Mouse (Mus musculus): ENCODE results near the gene Arhgef3.
A peak's percentile ranks its signal among the peaks of the same experiment; 100 is the strongest.
"Not testable (repeated sequence)": the region's sequence is repeated elsewhere in the genome, so short reads cannot be mapped to it uniquely, and the experiment has no call there.

Arhgef3 gene

GRCm38 (mm10) chr14:27199119-27199518 is 84.4 kb downstream of the Arhgef3 start:
- DNase-seq, result no peak

DNA sequence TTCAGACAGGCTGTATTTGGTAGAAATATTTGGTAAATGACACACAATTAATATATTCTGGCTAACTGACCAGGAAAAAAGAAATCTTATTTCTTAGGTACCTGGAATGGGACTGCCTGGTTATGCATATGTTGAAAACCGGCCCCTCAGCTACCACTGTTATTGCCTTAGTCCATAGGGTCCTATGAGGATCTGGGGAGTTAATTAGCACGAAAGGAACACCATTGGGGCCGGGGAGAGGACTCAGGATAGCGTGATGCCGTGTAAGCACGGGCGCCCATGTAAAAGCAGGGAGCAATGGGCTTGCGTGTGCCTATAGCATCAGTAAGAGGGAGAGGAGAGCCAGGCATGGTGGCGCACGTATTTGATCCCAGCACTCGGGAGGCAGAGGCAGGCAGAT is 85.2 kb downstream of the Arhgef3 start:
- no peak for DNase-seq

GRCm38 (mm10) chr14:27200743-27201576 is 86.3 kb downstream of the Arhgef3 start:
- DNase-seq, result no peak

DNA sequence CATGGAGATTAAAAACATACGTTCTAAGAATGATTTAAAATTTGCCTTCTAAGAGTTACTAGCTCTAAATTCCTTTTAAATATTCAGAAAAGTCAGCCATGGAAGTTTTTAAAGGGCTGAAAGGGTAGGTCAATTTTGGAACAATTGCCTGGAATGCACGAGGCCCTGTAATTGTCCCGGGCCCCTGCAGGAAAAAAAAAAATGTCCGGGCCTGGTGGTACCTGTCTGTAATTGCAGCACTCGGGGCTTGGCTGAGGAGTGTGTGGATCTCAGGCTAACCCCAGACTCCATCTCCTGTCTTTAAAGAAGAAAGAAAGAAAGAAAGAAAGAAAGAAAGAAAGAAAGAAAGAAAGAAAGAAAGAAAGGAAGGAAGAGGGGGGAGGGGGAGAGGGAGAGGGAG is 87.1 kb downstream of the Arhgef3 start:
- DNase-seq, result no peak

DNA sequence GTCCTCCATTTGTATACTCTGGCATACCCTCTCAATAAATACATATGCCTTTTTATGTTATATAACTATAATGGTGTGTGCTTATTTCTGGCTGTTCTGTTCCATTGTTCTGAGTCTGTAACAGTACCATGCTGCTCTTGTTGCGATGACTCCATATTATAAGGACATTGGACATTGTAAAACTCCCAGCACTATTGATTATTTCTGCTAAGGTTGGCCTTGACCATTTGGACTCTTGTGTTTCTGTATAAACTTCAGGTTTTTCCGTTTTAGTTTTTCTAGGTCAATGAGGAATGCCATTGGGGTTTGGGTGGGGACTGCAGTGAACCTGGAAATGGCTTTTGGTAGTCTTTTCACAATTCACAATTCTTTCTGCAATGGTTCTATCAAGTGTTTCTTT is 90.0 kb downstream of the Arhgef3 start:
- no peak for DNase-seq

DNA sequence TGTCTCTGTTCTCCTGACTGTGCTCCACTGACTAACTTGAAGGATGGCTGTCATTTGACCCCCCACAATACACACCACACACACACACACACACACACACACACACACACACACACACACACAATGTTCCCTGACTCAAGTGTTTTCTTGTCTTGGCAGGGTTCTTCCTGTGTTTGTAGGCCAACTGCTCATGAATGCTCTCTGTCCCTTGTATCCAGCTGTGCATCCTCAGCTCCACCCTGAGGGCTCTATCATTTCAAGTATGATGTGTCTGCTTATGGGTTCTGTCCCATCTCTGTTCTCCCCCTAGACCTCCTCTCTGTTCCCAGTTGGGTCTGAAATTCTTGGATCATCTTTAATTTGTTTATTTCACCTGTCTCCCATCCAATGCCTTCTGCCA is 91.7 kb downstream of the Arhgef3 start:
- DNase-seq, result no peak

GRCm38 (mm10) chr14:27209542-27209941 is 94.8 kb downstream of the Arhgef3 start:
- DNase-seq, result no peak

DNA sequence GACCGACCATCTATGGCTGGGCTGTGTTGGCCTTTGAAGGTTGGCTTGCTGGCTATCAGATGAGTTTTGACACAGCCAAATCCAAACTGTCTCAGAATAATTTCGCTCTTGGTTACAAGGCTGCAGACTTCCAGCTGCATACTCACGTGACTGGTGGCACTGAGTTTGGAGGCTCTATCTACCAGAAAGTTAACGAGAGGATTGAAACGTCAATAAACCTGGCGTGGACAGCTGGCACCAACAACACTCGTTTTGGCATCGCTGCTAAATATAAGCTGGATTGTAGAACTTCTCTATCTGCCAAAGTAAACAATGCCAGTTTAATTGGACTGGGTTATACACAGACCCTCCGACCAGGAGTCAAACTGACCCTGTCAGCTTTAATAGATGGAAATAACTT is 96.1 kb downstream of the Arhgef3 start:
- not testable (repeated sequence) for DNase-seq

- no peak for DNase-seq
Measured at GRCm38 (mm10) chr14:27211743-27212445, 97.2 kb downstream of the Arhgef3 start.

GRCm38 (mm10) chr14:27214232-27214631 is 99.5 kb downstream of the Arhgef3 start:
- no peak for DNase-seq

DNA sequence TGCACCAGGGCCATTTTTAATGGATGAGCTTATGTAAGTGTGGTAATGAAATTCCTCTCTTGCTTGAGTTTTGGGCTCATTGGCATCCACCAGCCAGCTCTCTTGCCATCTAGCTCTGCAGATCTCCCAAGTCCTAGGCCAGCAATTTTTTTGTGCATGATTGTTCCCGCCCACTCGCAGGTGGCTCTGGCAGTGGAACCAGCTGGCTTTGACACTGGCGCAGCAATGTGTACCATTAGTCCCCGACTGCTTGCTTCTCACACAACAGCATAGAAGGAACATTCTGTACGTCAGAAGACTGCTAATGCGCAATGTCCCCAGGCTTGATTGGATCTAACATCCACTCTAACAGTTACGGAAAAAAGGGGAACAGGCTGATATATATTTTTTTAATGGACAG is 105.0 kb downstream of the Arhgef3 start:
- DNase-seq, result peak; percentile 51

DNA sequence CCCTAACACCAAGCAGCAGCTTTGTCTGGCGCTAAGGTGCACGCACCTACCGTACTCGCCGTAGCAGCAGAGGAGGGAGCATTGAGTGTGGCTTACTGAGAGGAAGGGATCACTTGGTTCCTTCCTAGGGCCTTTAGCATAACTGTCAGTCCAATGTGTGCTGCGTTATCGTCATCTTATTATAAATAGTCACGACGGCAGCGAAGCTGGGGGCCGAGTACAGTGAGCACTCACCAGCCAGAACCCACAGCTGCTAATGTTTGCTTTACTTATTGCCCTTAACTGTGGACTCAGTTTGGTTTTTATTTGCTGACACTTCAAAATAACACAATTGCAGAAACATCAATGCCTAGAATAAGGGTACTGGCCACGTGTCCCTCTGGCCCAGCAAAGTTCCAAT is 105.6 kb downstream of the Arhgef3 start:
- DNase-seq, result no peak

DNA sequence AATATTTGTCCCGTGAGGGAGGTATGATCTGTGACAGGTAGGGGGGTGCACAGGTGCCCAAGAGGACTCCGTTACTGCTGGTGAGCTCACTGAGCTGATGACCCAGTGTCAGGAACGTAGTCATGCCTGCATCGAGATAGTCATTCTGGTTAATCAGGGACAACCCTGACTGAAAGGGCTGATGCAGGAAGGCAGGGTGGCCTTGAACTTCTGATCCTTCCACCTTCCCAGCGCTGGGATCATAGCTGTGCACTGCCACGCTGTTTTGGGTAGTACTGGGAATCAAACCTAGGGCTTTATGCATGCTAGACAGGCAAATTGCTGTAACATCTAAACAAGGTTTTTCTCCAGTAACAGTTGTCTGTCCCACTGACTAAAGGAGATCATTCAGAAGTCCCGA is 109.9 kb downstream of the Arhgef3 start:
- no peak for DNase-seq

- DNase-seq, result no peak
Measured at GRCm38 (mm10) chr14:27226288-27226687, 111.6 kb downstream of the Arhgef3 start.

DNA sequence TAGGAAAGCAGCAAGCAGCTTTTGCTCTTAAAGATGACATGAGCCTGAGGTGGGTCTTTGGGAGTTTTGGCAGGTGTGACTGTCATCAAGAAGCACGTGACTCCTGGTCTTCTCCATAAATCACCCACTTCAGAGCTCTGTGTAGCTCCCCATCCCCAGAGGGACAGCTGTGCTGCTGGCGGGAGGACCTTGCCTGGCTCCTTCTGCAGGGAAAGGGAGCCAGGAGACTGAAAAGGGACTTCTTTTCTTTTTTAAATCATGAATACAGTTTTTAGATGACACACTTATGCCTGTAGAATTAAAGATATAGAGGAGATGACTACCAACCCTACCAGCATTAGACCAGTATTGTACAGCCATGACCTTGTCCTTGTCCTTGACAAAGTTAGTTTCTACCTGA is 113.6 kb downstream of the Arhgef3 start:
- no peak for DNase-seq

- DNase-seq, result peak; percentile 50
Measured at GRCm38 (mm10) chr14:27228941-27229371, 114.3 kb downstream of the Arhgef3 start.

DNA sequence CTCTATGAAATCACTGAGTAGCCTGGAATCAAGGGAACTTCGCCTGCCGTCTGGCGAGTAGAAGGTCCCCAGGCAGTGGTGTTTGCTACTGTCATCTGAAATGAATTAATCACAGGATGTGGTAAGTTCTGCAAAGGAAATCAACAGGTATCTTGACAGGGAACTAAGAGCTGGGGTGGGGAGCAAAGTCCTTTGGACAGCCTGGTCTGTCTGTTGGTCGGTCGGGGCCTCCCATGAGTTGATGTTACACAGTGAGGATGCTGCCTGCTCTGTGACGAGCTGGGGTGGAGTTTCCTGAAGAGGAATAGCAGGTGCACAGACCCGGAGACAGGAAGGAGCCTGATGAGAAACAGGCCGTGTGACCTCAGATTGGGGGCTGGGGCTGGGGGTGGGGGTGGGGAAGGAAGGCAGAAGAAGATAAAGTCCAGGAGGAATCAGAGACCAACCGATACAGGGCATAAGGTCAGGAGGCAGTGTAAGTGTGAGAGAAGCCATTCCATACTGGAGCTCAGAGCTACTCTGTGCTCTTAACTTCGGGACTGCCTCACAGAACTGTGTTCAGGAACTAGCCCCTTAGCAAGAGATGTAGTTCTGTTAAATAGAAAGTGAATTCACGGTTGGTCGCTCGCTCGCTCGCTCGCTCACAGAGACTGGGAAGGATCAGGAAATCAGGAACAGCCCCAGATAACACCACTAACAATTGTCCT is 114.9 kb downstream of the Arhgef3 start:
- peak; percentile 76 for DNase-seq

DNA sequence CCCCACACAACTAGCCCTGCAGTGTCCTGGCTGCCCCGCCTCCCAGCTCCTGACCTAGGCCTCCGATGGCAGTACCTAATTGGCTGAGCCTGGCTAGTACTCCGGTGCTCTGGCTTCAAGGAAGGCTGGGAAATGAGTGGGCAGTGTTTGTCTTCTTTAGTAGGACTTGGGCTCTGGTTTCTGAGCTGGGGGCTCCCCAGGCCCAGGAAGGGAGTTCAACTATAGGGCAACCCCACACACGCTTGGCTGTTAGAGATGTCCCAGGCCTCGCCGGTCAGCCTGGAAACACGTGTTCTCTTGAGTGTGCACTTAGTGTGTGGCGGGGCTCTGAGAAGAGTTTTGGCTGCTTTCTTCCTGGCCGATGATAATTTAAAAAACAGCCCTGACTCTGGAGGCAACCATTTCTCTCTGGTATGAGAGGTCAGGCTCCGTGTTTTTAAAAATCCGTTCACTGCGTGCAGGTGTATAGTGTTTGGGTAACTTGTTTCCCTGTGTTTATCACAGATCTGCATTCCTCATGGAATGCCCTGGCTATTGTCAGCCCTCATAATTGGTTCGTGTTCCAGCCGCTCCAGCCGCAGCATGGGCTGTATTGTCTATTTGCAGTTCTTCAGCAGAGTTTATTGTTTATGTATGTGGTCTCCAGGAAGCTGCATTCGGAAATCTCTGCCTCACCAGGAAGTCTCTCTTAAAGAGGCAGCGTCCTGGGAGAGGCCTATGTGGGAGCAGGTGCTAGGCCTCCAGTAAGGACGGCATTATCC is 115.7 kb downstream of the Arhgef3 start:
- DNase-seq, result peak; percentile 60

- peak; percentile 28 for DNase-seq
Measured at GRCm38 (mm10) chr14:27231506-27231905, 116.8 kb downstream of the Arhgef3 start.

DNA sequence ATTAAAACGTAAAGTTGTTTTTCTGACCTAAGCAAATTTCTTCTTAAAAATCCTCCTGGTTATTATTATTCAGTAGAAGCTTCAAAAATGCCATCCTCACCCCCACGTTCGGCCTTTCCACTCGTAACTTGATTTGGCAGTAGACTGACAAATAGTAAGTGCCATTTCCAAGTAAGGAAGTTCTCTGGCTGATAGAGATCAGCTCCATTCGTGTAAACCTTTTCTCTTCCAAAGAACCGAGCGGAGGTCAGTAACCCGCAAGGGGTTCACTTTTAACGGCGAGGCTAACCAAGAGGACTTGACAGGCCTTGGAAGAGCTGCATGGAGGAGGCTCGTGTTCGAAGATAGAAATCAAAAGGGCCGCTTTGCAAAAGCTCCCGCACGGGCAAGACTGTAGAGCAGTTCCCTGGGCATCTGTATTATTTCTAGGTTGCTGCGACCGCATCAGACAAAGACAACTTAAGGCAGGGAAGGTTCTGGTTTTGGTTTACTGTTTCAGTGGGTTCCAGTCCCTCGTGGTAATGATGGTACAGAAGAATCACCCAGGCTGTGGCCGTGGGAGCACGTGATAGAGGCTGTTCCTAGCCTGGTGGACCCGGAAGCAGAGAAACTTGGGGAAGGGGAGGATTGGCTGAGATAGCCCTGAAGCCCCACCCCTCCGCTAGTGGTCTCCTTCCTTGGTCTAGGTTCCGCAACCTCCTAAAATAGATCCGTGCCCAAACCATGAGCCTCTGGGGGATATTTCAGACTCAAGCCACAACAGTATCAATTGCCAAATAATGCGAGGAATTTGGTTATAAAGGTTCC is 117.5 kb downstream of the Arhgef3 start:
- DNase-seq, result no peak

DNA sequence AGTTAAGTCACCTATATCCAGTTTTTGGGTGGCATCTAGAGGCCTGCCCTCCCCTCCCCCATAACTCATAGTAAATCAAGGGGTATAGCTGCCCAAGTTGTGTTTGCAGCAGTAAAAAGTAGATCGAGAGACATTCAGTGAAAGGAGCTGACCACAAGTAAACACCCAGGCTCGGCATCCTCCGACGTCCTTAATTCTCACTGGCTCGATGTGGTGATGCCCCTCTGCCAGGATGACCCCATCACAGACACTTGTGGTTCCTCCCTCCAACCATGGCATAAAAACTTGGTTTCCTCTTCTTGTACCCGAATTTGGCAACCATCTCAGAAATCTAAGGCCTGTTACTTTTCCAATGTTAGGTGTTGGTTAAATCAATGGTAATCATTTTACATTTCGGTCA is 118.4 kb downstream of the Arhgef3 start:
- no peak for DNase-seq

DNA sequence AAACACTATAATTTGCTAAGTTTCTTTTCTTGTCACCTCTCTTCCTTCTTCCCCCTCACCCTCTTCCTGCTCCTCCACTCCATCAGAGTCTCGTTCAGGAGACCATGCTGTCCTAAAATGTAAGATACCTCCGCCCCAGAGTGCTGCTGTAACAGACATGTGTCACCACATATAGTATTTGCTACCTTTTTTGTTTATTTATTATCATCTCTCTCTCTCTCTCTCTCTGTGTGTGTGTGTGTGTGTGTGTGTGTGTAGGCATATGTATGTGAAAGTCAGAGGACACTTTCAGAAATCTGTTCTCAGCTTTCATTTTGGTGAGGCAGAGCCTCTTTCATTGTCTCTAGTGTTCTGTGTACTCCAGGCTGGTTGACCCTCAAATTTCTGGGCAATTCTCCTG is 119.0 kb downstream of the Arhgef3 start:
- DNase-seq, result no peak
